Mouse (Mus musculus) testis, postnatal 14 days (tissue): Measurements from ENCODE around the gene Sult6b2.

Experiments
- DNase-seq: peaks from one replicate; pipeline ENCODE4 v3.0.0; 2021; ENCODE audit warnings: low spot score

Sult6b2 gene

GRCm38 (mm10) chr6:142810239-142810638 is 5.9 kb upstream of the Sult6b2 start:
- DNase-seq = no peak

- no peak for DNase-seq
These were observed 5.2 kb upstream of the Sult6b2 start for GRCm38 (mm10) chr6:142809373-142810098.

- no peak for DNase-seq
These were observed 2.0 kb upstream of the Sult6b2 start for GRCm38 (mm10) chr6:142806326-142806725.

- no peak for DNase-seq
These were observed 1.4 kb downstream of the Sult6b2 start for GRCm38 (mm10) chr6:142802617-142803525.

- no peak for DNase-seq
These were observed 2.6 kb downstream of the Sult6b2 start for GRCm38 (mm10) chr6:142801687-142802086.

- no peak for DNase-seq
These were observed 4.5 kb downstream of the Sult6b2 start for GRCm38 (mm10) chr6:142799704-142800374.

GRCm38 (mm10) chr6:142798837-142799236 is 5.5 kb downstream of the Sult6b2 start:
- DNase-seq = no peak

GRCm38 (mm10) chr6:142797996-142798395 is 6.3 kb downstream of the Sult6b2 start:
- DNase-seq = no peak

- DNase-seq = no peak
These were observed 8.5 kb downstream of the Sult6b2 start for GRCm38 (mm10) chr6:142795655-142796441.

- DNase-seq = no peak
These were observed 9.2 kb downstream of the Sult6b2 start for GRCm38 (mm10) chr6:142795087-142795486.

- DNase-seq = no peak
These were observed 10.8 kb downstream of the Sult6b2 start for GRCm38 (mm10) chr6:142793468-142793867.

- no peak for DNase-seq
These were observed 11.9 kb downstream of the Sult6b2 start for GRCm38 (mm10) chr6:142792241-142792968.

GRCm38 (mm10) chr6:142789736-142790135 is 14.6 kb downstream of the Sult6b2 start:
- DNase-seq = no peak

GRCm38 (mm10) chr6:142788042-142788987 is 16.0 kb downstream of the Sult6b2 start:
- peak; percentile 66 for DNase-seq

- no peak for DNase-seq
These were observed 18.2 kb downstream of the Sult6b2 start for GRCm38 (mm10) chr6:142786106-142786505.

GRCm38 (mm10) chr6:142785343-142785742 is 19.0 kb downstream of the Sult6b2 start:
- DNase-seq = peak; percentile 48

- no peak for DNase-seq
These were observed 23.0 kb downstream of the Sult6b2 start for GRCm38 (mm10) chr6:142781286-142781685.

GRCm38 (mm10) chr6:142780574-142781033 is 23.7 kb downstream of the Sult6b2 start:
- DNase-seq = no peak

- DNase-seq = no peak
These were observed 24.3 kb downstream of the Sult6b2 start for GRCm38 (mm10) chr6:142779812-142780573.
